Mouse (Mus musculus) adrenal gland, postnatal 10 days (tissue): ENCODE measurements around the gene Rfx3. TPM values are rescaled to one million over a fixed set of nuclear protein-coding genes. Genes with fewer than 3 reads are reported as not detected.

Experiments
- DNase-seq: peaks from one replicate; pipeline ENCODE4 v3.0.0; 2021; ENCODE audit warnings: mixed read lengths
- total RNA-seq, 2 experiments: library from RNA; stranded (reverse); gene quantifications; 2 replicates each; pipeline ENCODE4 v1.2.3; 2021

Gene Rfx3
- total RNA-seq, 2 experiments from 2014 or later = 6.7 to 8.7 TPM

GRCm38 (mm10) chr19:27905976-27906375, 105.0 kb downstream of the Rfx3 start:
- no peak for DNase-seq

DNA sequence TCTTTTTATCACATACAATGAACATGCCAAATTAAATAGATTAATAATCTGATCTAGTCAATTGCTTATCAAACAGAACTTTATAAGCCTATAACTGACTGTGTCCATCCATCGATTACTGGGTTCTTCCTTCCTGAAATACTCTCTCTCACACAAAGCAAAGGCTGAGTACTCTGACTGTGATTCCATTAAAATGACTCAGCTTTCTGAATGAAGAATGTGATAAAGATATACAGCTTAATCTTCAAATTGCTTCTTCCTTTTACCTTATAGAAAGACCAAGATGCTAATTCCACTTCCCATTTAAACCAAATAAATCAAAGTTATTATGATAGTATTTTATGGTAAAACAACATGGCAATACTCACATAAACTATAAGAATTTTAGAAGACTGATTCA, 105.8 kb downstream of the Rfx3 start:
- no peak for DNase-seq

DNA sequence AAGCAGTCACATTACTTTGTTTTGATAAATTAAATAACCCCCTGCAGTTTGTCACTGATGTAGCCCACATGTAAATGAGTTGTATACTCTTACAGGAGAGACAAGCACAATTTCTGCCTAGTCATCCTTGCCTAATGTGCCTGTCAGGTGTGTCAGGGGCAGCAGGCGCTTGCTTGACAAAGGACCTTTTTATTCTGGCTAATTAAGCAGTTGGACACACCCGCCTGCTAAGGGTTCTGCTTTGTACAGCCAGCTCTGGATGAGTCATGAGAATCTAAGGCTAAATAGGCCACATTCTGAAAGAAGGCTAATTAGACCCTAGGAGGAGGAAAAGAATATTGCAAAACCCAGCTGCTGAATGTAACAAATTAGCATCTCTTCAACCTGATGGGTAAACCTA, 106.3 kb downstream of the Rfx3 start:
- DNase-seq = no peak

DNA sequence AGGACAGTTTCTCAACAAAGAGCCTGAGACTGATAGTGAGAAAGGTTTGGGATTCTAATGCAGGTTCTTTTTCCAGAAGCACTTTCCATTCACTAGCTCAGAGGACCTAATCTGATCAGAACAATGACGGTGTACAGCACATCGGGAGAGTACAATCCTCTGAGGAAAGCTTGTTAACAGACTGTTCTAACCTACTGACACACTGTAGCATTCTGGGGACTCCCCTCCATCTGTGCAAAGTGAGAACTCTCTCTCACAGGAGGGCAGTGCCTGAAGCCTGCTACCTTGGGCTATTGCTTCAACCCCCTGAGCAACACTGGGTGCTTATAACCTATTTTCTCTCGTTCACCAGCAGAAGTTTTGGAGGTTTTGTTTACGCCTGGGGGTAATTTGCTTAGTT, 106.8 kb downstream of the Rfx3 start:
- DNase-seq = no peak

- DNase-seq = no peak
Observed at GRCm38 (mm10) chr19:27902601-27903000, 108.4 kb downstream of the Rfx3 start.

- no peak for DNase-seq
Observed at GRCm38 (mm10) chr19:27901693-27902092, 109.3 kb downstream of the Rfx3 start.

DNA sequence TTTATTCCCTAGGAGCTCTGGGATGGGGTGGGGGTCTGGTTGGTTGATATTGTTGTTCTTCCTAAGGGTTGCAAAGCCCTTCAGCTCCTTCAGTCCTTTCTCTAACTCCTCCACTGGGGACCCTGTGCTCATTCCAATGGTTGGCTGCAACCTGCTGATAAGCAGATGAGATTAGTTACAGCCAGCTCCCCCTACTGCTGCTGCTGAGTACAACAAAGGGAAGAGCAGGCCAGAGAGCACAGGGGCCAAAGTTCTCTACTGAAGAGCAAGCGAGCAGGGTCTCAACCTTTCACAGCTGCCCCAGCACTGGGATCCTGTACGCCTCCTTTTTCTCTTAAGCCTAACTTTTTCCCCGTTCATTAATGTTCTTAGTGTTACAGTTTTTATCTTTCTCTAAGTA, 126.4 kb downstream of the Rfx3 start:
- no peak for DNase-seq

DNA sequence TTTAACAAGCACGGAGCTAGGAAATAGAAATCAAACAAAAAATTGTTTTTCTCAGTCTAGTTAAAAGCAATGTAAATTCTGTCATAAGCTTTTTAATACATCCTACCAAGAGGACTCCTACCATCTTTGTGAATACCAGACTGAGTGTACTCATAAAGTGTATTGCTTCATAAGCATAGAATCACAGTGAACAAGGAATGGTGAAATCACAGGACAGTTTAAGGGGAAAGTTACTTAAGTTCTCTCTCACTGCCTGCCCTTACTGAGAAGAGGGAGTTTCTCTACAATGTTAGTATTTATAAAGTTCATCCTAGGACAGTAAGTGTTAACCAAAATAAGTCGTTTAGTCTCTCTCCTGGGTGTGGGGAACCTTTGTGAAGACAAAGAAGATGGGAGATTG, 133.5 kb downstream of the Rfx3 start:
- no peak for DNase-seq

GRCm38 (mm10) chr19:27870794-27871193, 140.2 kb downstream of the Rfx3 start:
- DNase-seq = no peak

- no peak for DNase-seq
Observed at GRCm38 (mm10) chr19:27859641-27860040, 151.3 kb downstream of the Rfx3 start.

GRCm38 (mm10) chr19:27848946-27849345, 162.0 kb downstream of the Rfx3 start:
- no peak for DNase-seq

DNA sequence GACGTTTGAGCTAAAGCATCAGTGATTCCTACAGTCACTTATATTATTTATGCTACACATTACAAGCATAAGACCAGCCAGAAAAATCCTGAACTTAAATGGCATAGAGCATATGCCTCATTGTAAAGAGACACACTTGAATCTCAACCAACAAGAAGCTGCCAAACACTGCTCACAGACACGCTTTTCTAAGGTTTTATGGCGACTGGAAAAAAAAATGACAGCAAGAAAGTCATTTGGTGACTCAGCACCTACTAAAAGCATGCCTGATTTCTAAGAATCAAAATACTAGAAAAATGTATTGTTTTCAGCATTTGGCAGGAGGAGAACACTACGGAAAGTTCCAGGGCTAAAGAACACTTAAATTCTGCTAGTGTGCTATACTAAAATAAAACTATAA, 163.9 kb downstream of the Rfx3 start:
- DNase-seq = no peak

- DNase-seq = no peak
Observed at GRCm38 (mm10) chr19:27838635-27839034, 172.3 kb downstream of the Rfx3 start.

DNA sequence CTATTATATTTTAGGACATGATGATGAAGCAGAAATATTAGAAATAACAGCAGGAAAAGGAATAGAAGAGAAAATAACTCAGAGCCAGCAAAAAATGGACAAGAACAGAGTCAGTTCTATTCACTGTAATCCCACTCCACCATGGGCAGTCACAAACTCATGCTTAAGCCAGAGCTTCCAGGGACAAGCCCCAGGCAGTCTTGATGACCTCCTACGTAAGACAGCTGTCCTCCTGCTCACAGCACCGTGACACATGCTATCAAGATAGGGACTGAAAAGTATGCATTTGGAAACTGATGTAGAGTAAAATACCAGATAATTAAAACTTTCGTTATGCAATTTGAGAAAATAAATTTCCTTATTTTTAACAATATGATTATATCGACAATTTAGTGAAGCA, 172.9 kb downstream of the Rfx3 start:
- DNase-seq = no peak

DNA sequence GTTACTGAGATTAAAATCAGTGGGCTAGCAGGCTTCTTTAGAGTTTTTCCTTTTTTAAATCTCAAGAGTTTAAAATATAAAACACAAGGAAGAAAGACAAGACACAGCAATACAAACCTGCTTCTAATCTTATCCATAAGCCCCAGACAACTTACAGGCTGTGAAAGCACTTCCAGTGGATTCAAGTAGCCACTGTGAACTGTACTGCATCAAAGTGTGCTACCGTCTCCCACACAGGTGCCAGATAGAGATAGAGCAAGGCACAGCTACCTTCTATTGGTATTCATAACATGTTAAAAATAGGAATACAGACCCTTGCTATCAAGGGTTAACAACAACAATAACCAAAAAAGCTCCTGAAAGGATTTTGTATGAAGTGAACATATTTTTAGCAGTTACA, 178.5 kb downstream of the Rfx3 start:
- no peak for DNase-seq

- DNase-seq = no peak
Observed at GRCm38 (mm10) chr19:27828316-27828715, 182.7 kb downstream of the Rfx3 start.

DNA sequence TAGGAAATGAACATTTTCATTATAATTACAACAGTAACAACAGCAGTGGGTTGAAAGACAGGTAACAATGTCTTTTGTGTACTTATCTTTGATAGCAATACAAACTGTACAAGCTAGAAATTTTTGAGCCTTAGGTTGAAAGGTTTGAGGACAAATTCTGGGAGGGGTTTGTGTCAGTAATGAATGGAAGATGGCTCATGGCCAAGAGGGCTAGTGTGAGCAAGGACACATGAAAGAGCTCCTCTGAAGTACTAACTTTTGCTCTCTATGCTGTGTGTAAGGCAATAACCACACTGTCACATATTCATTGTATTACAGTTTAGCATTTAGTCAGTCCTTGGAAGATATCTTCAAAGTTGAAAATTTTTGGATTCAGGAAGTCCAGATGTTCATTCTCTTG, 193.3 kb downstream of the Rfx3 start:
- DNase-seq = peak; percentile 56

GRCm38 (mm10) chr19:27780030-27780429, 230.9 kb downstream of the Rfx3 start:
- DNase-seq = peak; percentile 69

GRCm38 (mm10) chr19:27770716-27771265, 240.2 kb downstream of the Rfx3 start:
- no peak for DNase-seq

DNA sequence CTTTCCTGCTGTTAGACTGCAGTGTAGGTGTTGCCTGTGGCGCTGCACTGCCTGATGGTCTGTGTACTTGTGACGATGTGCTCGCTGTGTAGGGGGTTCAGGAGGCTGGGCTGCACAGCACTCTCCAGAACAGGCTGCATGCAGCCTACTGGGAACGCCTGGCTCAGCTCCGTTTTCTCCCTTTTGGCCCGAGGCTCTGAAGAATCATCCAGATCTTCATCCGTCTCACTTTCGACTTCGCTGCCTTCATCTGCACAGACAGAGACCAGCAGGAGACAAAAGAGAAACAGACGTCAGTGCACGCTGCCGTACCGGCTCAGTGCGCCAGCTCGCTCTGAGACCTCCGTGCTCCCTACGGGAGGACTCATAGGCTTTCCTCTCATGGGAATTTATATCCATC, 242.5 kb downstream of the Rfx3 start:
- DNase-seq = no peak

- DNase-seq = no peak
Observed at GRCm38 (mm10) chr19:27760309-27760708, 250.7 kb downstream of the Rfx3 start.

DNA sequence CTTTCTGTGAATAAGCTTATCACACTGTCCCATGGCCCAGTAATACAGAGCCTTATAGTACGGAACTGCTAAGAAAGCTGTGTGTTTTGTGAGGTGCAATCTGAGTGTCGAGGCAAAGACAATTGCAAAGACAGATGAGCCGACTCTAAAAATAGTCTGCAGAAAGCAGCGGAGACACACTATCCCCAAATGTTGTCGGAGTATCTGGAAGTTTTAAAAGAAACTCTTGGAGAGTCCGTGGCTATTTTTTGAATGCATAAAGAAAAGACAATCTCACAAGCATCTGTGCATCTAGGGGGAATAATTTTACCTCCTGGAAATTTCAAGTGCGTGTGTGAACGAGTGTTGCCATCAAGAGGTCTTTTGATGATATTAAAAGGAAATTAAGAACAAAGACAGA, 251.6 kb downstream of the Rfx3 start:
- DNase-seq = no peak

GRCm38 (mm10) chr19:27747301-27747700, 263.7 kb downstream of the Rfx3 start:
- no peak for DNase-seq

GRCm38 (mm10) chr19:27738908-27739307, 272.1 kb downstream of the Rfx3 start:
- DNase-seq = no peak

- DNase-seq = no peak
Observed at GRCm38 (mm10) chr19:27736571-27736970, 274.4 kb downstream of the Rfx3 start.
